Mouse (Mus musculus) liver, adult 2 months (tissue): Measurements from ENCODE around the gene Gfod1.

Source experiments
- CTCF ChIP-seq: fragments of 200-500 bp; IDR thresholded peaks from 2 replicates; pipeline ENCODE4 v1.5.1; 2011; ENCODE audit warnings: low read depth, low read length, control low read depth
- POLR2A ChIP-seq: fragments of 200-500 bp; IDR thresholded peaks from 2 replicates; pipeline ENCODE4 v1.6.1; 2011; ENCODE audit warnings: low read length, control low read depth; ENCODE audit not compliant: insufficient read depth; ENCODE audit errors: extremely low read depth

GRCm38 (mm10) chr13:43295684-43296083, 8.3 kb downstream of the Gfod1 start:
- no peak for TF ChIP-seq CTCF
- TF ChIP-seq POLR2A = no peak
